9 mouse cellular contexts compared by ENCODE assay signal in the genomic region with DNA sequence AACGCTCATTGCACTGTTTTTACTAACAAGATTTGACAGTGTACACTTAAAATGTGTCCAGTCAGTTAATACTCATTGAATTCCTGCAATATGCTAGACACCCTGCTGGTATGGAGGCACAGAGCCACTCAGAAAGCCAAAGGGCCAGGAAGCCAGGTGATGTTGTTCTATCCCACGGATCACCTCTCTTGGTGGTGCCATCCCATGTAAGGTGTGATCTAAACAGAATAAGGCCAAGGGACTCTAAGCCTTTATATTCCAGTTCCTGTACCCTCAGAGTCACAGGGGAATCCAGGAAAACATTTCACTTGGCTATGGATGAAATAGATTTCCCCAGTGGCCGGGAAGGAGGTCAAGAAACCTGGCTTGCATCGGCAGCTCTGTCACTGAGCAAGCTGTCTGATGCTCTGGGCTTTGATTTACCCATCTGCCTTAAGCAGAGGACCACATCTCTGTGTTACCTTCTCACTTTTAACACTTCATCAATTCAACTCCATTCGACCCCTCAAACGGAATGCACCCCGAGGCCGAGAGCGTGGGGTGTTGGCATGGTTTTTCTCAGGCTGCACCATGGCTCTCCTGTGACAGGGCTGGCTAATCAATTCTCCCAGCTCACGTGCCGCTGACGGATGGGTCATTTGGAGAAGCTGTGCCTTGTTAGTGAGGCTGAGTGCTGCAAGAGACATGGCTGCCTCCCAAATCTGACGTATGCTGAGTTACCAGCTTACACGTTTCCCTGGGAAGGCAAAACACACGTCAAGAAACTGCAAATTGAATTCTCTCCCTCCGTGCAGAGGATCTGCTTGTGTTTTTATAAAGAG.
DNase-seq lines count a peak whose midpoint lies in the region; ATAC-seq lines count a peak whose summit lies in the region.
"Had no signal": no experiment of that assay in that cellular context is flagged by ENCODE, and none has a peak within 500 bp of the region (broad histone marks: within the 10 kb centered on the region; RNA-seq: fewer than 3 reads in every experiment).

No protein-coding gene starts in this region.

- H3K27ac ChIP-seq in forebrain, embryonic 15.5 days (replicated peaks) = peak overlapping the region; percentile 59

- peaks cover 17% of the 10 kb centered on the region for H3K4me1 ChIP-seq in forebrain, embryonic 15.5 days

- no peaks in the 10 kb centered on the region for H3K9me3 ChIP-seq in forebrain, embryonic 15.5 days
- H3K9me3 ChIP-seq: G1E had no signal

- no peaks in the 10 kb centered on the region for H3K27me3 ChIP-seq in forebrain, embryonic 15.5 days

- ATAC-seq in forebrain, embryonic 15.5 days (replicated peaks) = peak; percentile 83
- ATAC-seq in erythroid progenitor cell, adult 5-6 weeks (replicated peaks; ENCODE audit: low FRiP score, poor library complexity, severe bottlenecking) = no peak

- no peak overlapping the region for H3K4me3 ChIP-seq in forebrain, embryonic 15.5 days

- peak overlapping the region; percentile 31 for H3K4me2 ChIP-seq in forebrain, embryonic 15.5 days (replicated peaks)

- no peak overlapping the region for H3K9ac ChIP-seq in forebrain, embryonic 15.5 days (replicated peaks)

- DNase-seq in urinary bladder, postnatal 14 days (ENCODE audit: low spot score) = peak; percentile 10
- no peak for DNase-seq in urinary bladder, postnatal 25 days (ENCODE audit: low spot score)
- peak; percentile 13 for DNase-seq in heart, postnatal 25 days (ENCODE audit: low spot score)
- peak; percentile 70 to 86 for DNase-seq in left cerebral cortex, postnatal 14 days (ENCODE audit: low spot score in 2 of 2)
- peak; percentile 47 for DNase-seq in right cerebral cortex, adult 18-20 months
- DNase-seq in yolk sac, embryonic 10.5 days (ENCODE audit: low spot score) = no peak

- 44% methylated on average over 16 of the region's 16 CpGs for WGBS in forebrain, embryonic 15.5 days

- H3K36me3 ChIP-seq in forebrain, embryonic 15.5 days = no peaks in the 10 kb centered on the region
- H3K36me3 ChIP-seq: G1E had no signal

- intact Hi-C loops in heart, postnatal 25 days (cut with DNase I) = loop anchor here (5.0 kb wide), 2 partner anchors 123 to 237 kb away; no protein-coding TSS in a partner anchor
- intact Hi-C loops in left cerebral cortex, postnatal 14 days (cut with DNase I) = no loop called here

Comparison
In these comparisons a context has a peak if more than half of its experiments do, and no peak if none do; other contexts are left out.
1. DNase-seq: peak in urinary bladder, postnatal 14 days (single experiment), heart, postnatal 25 days (single experiment), left cerebral cortex, postnatal 14 days (2 of 2) and right cerebral cortex, adult 18-20 months (single experiment); none in urinary bladder, postnatal 25 days (single experiment) and yolk sac, embryonic 10.5 days (single experiment).